Mouse (Mus musculus) cerebellum, adult 11 months (tissue): ENCODE data around the gene Efna3.

ENCODE experiments used
- DNase-seq: peaks from one replicate; pipeline ENCODE4 v3.0.0; 2022

The Efna3 gene

DNA sequence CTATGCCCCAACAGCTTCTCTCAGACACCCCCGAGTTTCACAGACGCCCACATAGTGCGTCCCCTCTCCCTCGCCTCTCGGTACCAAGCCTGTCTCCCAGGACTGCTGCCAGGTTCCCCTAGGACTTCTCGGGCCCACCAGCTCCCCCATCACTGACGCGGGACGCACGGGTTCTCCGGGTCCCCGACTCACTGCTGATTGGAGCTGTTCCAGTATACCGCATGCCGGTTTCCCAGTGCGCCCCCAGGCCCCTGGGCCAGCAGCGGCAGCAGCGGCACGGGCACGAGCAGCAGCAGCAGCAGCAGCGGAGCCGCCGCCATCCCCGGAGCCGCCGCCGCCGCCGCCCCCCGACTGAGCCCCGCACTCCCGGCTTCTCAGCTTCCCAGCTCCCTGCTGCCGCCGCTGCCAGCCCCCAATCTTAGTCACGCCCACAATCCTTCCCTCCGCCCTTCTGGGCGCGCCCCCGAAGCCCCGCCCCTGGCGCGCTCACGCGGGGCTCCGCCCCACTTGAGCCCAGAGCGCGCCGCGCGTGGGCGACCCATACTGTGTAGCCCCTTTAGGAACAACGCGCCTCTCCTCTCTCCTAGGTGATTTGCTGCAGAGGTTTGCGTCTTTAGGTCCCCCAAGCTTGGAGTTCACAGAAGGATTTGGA is at the start of gene Efna3:
Efna3 (minus strand) TSS at position 452 of the 652 bp plus-strand sequence.
- DNase-seq = no peak

GRCm38 (mm10) chr3:89367338-89367737 is 44.6 kb upstream of the Efna3 start:
- DNase-seq = no peak

- DNase-seq = no peak
Observed at GRCm38 (mm10) chr3:89365486-89366414, 43.0 kb upstream of the Efna3 start.

- no peak for DNase-seq
Observed at GRCm38 (mm10) chr3:89365153-89365485, 42.4 kb upstream of the Efna3 start, which contains the start of gene Dcst1. Gene Dcst1, minus strand, starts transcription at chr3:89365253.

GRCm38 (mm10) chr3:89364631-89365030 is 41.9 kb upstream of the Efna3 start:
- DNase-seq = no peak

DNA sequence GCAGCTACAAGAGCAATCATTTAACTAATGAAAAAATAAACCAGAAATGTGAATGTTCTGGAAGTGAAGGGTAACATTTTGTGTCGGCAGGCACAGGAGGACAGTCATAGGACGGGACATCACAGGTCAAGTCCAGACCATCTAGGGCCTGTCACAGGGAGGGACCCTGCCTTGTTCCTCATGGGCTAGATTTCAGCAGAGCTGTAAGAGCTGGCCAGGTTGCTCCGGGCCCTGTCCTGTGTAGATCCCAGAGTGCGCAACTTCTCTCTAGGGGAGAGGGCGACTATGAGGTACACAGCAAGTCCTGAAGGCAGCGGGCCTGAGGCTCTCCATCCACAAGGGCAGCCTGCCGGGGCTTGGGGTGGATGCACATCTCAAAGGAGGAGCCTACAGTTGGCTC is 38.9 kb upstream of the Efna3 start, which contains the start of gene Dcst2:
Dcst2 (plus strand) TSS at position 301 of the 400 bp plus-strand sequence.
- DNase-seq = no peak

GRCm38 (mm10) chr3:89360237-89360636 is 37.5 kb upstream of the Efna3 start:
- DNase-seq = no peak

- DNase-seq = no peak
Observed at GRCm38 (mm10) chr3:89359630-89360029, 36.9 kb upstream of the Efna3 start.

DNA sequence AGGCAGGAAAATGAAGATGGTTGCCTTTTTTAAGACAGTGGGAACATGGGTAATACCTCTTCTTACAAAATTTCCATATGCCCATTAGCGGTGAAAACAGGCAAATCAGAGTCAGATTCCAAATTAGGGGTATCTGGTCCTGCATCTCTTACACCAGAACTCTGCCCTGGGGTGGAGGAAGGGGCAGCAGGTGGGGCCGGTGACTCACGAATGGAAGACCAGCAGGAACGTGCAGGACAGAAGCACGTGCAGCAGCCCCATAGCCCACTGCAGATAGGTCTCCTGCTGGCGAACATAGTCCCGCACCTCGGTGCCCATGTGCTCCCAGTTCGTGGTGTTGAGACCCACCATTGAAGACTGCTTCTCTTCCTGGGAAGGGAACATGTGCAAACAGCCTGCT is 33.3 kb upstream of the Efna3 start:
- DNase-seq = no peak

DNA sequence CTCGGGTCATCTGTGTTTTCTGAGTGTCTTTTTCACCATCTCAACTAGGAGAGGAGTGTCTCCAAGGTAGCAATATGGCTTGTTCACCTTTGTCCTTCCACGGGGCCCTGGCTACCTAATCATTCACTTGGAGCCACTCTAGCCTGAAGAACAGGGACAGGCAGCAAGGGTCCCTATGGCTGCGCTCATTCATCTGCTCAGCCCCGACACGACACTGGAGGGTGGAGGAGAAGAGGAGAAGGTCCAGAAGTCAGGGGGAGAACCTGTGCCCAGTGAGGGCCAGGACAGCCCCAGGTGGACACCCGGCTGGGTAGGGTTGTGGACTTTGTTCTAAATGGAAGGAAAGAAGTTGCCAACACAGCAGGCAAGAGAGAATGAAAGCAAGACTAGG is 32.7 kb upstream of the Efna3 start:
- no peak for DNase-seq

- peak; percentile 82 for DNase-seq
Observed at GRCm38 (mm10) chr3:89354816-89355511, 32.2 kb upstream of the Efna3 start.

- DNase-seq = no peak
Observed at GRCm38 (mm10) chr3:89351271-89351670, 28.5 kb upstream of the Efna3 start.

- peak; percentile 93 for DNase-seq
Observed at GRCm38 (mm10) chr3:89349869-89350501, 27.2 kb upstream of the Efna3 start, which contains the start of gene Adam15. Gene Adam15, minus strand, starts transcription at chr3:89349996.

- DNase-seq = peak; percentile 35
Observed at GRCm38 (mm10) chr3:89348911-89349868, 26.4 kb upstream of the Efna3 start.

GRCm38 (mm10) chr3:89347916-89348315 is 25.2 kb upstream of the Efna3 start:
- no peak for DNase-seq

DNA sequence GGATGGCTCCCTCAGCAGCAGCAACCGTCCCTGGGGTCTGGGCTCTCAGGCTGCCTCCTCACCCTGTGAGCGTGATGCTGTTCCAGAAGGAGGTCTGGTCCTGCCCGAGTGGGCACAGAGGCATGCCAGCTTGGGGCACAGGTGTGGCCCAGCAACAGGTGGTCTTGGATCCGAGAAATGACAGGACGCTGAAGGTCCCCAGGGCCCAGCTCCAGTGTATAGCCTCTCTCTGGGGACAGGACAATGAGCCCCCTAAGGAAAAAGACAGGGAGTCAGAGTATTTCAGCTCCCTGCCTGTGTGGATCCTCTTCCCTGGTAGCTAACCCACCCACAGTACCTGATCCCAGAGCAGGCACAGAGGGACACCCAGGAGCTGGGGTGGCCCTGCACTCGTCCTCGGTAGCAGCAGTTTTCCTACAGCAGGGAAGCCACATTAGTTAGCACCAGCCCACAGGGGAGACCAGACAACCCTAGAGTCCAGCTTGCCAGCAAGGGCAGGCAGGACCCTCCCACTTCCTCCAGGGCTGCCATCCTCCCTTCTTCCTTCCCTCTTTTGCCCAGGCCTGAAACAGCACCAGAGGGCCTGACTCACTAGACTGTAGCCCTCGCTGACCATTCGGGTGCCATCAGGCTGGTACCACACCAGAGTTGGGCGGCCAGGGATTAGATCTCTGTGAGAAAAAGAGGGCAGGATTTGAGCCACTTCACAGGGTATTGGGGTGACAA is 24.2 kb upstream of the Efna3 start:
- DNase-seq = no peak

DNA sequence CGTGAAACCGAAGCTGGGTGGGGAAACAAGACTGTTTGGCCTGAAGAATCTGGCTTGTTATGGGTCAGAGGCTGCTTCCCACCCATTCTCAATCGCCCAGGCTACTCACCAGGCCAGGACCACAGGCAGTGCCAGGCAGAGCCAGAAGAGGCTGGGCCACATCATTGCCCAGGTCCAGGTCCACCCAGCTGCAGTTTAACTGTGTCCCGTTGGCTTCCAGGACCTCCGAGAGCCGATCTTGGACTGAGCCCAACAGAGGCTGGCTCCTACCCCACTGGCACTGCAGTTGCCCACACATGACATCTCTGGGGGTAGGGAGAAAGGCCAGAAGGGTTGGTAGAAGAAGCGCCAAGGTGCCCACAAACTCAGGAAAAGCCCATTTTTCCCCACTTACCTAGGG is 20.5 kb upstream of the Efna3 start:
- no peak for DNase-seq

GRCm38 (mm10) chr3:89341794-89342193 is 19.0 kb upstream of the Efna3 start:
- no peak for DNase-seq

GRCm38 (mm10) chr3:89340465-89340864 is 17.7 kb upstream of the Efna3 start:
- peak; percentile 72 for DNase-seq

DNA sequence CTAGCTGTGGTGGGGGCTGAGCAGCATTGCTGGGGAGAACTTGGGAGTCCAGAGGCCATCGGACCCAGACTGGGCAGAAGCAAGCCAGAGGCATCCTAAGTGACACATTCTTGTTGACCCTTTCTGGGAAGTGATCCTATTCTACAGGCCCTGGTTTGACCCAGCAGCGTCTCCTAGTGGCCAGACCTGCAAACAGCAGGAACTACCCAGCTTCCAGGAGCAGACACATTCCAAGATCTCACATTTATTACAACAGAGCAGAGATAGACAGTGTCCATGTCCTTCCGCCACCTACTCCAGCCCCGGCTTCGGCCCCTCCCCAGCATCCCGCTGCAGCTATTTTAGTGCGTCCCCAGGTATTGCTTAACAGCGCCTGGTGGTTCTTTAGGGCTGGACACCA is 16.7 kb upstream of the Efna3 start:
- DNase-seq = no peak
